Mouse (Mus musculus) midbrain, embryonic 15.5 days (tissue): Measurements from ENCODE around the gene Olfr412. TPM values are rescaled to one million over a fixed set of nuclear protein-coding genes. Genes with fewer than 3 reads are reported as not detected.

Experiments
- ATAC-seq: fragments of 200-750 bp; cut with Nextera tagmentation; replicated peaks from 2 replicates; pipeline ENCODE4 v1.8.0; 2017; ENCODE audit warnings: moderate TSS enrichment
- H3K27ac ChIP-seq: fragments of 300-500 bp; sonication (generic); 2 replicates; pipeline ENCODE4 v1.5.1; 2015; ENCODE audit warnings: mild to moderate bottlenecking, inconsistent platforms
- H3K27me3 ChIP-seq: fragments of 300-500 bp; sonication (generic); replicated peaks from 2 replicates; pipeline ENCODE4 v1.6.1; 2015; ENCODE audit warnings: inconsistent platforms
- H3K36me3 ChIP-seq: fragments of 300-500 bp; sonication (generic); replicated peaks from 2 replicates; pipeline ENCODE4 v1.6.1; 2015; ENCODE audit warnings: inconsistent platforms
- H3K4me1 ChIP-seq: fragments of 300-500 bp; sonication (generic); 2 replicates; pipeline ENCODE4 v1.6.1; 2015; ENCODE audit warnings: inconsistent platforms
- H3K4me2 ChIP-seq: fragments of 300-500 bp; sonication (generic); 2 replicates; pipeline ENCODE4 v1.6.1; 2015; ENCODE audit warnings: inconsistent platforms, mild to moderate bottlenecking, moderate library complexity
- H3K4me3 ChIP-seq: fragments of 300-500 bp; sonication (generic); 2 replicates; pipeline ENCODE4 v1.5.1; 2015; ENCODE audit warnings: mild to moderate bottlenecking, inconsistent platforms
- H3K9ac ChIP-seq: fragments of 300-500 bp; sonication (generic); 2 replicates; pipeline ENCODE4 v1.6.1; 2015; ENCODE audit warnings: mild to moderate bottlenecking, inconsistent platforms
- H3K9me3 ChIP-seq: fragments of 300-500 bp; sonication (generic); 2 replicates; pipeline ENCODE4 v1.6.1; 2016; ENCODE audit warnings: inconsistent platforms
- WGBS: fragments of 180-500 bp; shearing (Covaris S2); methylation state at CpG from one replicate; pipeline ENCODE4 v1.1.7; 2015; ENCODE audit warnings: mixed read lengths; 5-methylcytosine and 5-hydroxymethylcytosine counted together
- polyA plus RNA-seq: library from polyadenylated mRNA; unstranded; fragments of >200 nt; fragmentation: Nextera tagmentation; extraction: Ambion mirVana; gene quantifications from 2 replicates; pipeline ENCODE4 v1.2.1, GENCODE M21; 2015

The Olfr412 gene
- polyA plus RNA-seq, 1 experiment from 2014 or later = not detected

- no peak overlapping the region for H3K9ac ChIP-seq
- no peak overlapping the region for H3K27ac ChIP-seq
- H3K9me3 ChIP-seq = no peaks in the 10 kb centered on the region
- no peaks in the 10 kb centered on the region for H3K27me3 ChIP-seq
- ATAC-seq = peak; percentile 53; the same call in 1 of the 2 replicates
- no peaks in the 10 kb centered on the region for H3K4me1 ChIP-seq
- H3K36me3 ChIP-seq = no peaks in the 10 kb centered on the region; the same call in 1 of the 2 replicates
- H3K4me2 ChIP-seq = no peak overlapping the region
- no peak overlapping the region for H3K4me3 ChIP-seq
- WGBS = 63% methylated on average over 5 of the region's 5 CpGs
These were observed 31.6 kb downstream of the Olfr412 start for GRCm38 (mm10) chr11:74393489-74393888.

DNA sequence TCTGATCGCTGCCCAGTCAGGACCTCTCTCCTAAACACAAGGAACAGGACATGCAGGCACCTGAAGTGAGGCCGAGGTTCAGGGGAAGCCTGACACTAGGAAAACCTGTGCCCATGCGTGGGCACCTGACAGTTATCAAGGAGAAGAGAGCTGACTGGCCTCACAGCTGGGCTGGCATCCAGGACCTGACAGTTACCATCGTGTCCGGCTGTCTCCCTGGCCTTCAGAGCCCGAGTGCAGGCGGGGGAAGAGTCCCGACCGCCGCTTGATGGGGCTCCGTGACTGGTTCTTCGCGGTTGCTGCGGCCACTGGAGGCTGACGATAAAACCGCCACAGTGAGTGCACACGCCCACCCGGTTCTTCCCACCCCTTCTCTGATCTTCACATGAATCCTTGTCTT lies 33.7 kb downstream of the Olfr412 start:
- H3K4me3 ChIP-seq = no peak overlapping the region
- H3K9me3 ChIP-seq = no peaks in the 10 kb centered on the region
- no peaks in the 10 kb centered on the region for H3K27me3 ChIP-seq
- H3K9ac ChIP-seq = no peak overlapping the region
- no peak overlapping the region for H3K4me2 ChIP-seq
- no peaks in the 10 kb centered on the region; the same call in 1 of the 2 replicates for H3K36me3 ChIP-seq
- 89% methylated on average over 18 of the region's 18 CpGs for WGBS
- no peak for ATAC-seq
- no peak overlapping the region for H3K27ac ChIP-seq
- no peaks in the 10 kb centered on the region for H3K4me1 ChIP-seq

DNA sequence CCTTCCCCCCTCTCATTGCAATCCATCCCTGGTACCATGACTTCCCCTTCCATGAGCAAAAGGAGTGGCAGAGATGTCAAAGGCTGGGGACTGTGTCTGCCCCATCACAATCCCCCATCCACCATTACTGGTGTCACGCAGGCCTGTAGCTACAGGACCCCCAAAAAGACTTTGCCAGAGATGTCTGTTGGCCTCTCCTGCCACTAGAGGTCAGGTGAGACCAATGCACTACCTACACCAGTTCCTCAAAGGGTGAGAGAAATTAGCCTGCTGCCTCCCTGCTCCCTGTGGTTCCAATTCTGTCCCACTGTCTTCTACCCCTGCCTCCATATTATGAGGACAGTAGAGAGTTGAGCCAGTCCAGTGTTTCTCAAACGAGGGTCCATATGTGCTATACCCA lies 40.3 kb downstream of the Olfr412 start:
- Histone ChIP-seq H3K9ac (no peak overlapping the region), H3K4me2 (no peak overlapping the region), H3K27ac (no peak overlapping the region), H3K36me3 (no peaks in the 10 kb centered on the region), H3K27me3 (no peaks in the 10 kb centered on the region), H3K9me3 (no peaks in the 10 kb centered on the region), H3K4me3 (no peak overlapping the region), H3K4me1 (no peaks in the 10 kb centered on the region)
- 51% methylated on average over 2 of the region's 2 CpGs for WGBS
- no peak for ATAC-seq

DNA sequence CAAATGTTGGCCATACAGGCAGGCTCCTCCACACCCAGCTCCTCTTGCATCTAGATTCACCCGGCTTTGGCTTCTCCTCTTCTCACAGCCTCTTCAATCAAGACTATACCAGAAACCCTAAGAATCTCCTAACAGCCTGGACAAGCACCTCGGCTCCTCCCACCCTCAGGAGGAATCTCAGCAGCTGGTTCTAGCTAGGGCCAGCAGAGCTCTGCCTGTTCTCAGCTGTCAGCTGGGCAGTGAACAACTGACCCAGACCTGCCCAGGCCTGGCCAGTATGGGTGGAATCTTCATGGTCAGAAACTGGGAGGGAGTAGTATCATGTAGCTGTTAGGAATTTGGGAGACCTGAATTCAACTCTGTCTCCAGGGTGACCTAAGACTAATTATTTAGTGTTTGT lies 42.3 kb downstream of the Olfr412 start:
- Histone ChIP-seq H3K4me3 (no peak overlapping the region), H3K4me2 (no peak overlapping the region), H3K9me3 (no peaks in the 10 kb centered on the region), H3K27ac (no peak overlapping the region), H3K36me3 (no peaks in the 10 kb centered on the region), H3K9ac (no peak overlapping the region), H3K27me3 (no peaks in the 10 kb centered on the region), H3K4me1 (peaks cover 6% of the 10 kb centered on the region)
- no peak for ATAC-seq
- WGBS = 78% methylated on average over 2 of the region's 2 CpGs

DNA sequence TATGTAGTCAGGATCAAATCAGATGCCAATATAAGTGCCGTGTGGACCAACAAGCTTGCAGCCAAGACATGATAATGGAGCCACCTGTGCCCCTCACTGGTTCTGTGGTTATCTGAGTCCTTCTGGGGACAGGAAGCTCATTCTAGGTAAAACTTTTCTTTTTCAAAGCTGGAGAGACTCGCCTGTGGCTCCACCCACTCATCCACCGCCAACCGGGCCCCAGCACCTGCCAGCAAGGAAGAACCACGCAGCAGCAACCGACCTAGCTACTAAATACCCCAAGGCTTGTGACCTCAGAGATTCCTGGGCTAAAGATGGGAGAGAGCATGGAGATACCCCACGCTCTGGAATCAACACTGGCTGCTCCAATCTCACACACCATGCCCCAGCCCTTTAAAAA lies 43.3 kb downstream of the Olfr412 start:
- no peaks in the 10 kb centered on the region for H3K27me3 ChIP-seq
- no peak overlapping the region for H3K27ac ChIP-seq
- 80% methylated on average over 7 of the region's 7 CpGs for whole genome bisulfite sequencing
- H3K4me3 ChIP-seq = no peak overlapping the region
- H3K4me1 ChIP-seq = peaks cover 16% of the 10 kb centered on the region
- H3K36me3 ChIP-seq = no peaks in the 10 kb centered on the region
- no peaks in the 10 kb centered on the region for H3K9me3 ChIP-seq
- H3K4me2 ChIP-seq = no peak overlapping the region
- ATAC-seq = no peak
- H3K9ac ChIP-seq = no peak overlapping the region

DNA sequence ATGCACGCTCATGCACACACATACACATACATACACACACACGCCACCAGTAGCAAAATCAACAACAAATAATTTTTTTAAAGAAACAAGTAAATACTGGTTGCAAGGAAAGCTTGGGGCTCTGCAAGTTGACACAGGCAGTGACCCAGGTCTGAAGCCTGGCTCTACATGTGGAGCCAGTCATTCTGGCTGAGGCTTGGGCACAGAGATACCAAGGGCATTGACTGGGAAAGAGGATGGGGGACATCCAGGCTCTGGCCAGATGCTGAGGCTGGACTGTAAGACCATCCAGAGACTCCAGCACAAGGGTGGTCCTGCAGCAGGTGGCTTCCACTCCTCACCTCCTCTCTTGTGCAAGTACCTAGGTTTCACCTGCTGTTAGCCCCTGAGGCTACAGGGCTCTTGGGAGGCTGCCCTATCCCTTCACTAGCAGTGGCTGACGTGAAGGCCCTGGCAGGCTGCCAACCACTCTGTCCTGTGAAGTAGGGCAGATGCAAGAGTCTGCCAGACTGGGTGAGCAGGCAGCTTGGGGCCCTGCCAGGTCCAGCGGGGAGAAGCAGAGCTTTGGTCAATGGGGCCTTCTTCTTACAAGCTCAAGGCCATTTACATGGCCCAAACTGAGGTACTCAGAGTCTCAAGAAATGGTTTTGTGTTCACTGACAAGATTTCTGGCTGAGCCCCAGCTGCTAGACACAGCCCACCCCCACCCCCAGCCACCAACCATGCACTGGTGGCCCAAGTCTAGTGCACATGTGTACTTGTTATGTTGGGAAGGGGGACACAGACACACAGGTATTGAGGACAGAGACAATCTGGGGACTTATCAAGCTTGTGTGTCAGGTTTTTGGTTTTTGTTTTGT lies 46.9 kb downstream of the Olfr412 start:
- peak overlapping the region; percentile 71; the same call in 1 of the 2 replicates for H3K27ac ChIP-seq
- no peaks in the 10 kb centered on the region for H3K9me3 ChIP-seq
- no peak overlapping the region for H3K4me3 ChIP-seq
- WGBS = 62% methylated on average over 4 of the region's 4 CpGs
- no peak overlapping the region for H3K4me2 ChIP-seq
- H3K27me3 ChIP-seq = no peaks in the 10 kb centered on the region
- peak; percentile 80 for ATAC-seq
- H3K9ac ChIP-seq = no peak overlapping the region
- H3K36me3 ChIP-seq = no peaks in the 10 kb centered on the region
- peaks cover 16% of the 10 kb centered on the region for H3K4me1 ChIP-seq

DNA sequence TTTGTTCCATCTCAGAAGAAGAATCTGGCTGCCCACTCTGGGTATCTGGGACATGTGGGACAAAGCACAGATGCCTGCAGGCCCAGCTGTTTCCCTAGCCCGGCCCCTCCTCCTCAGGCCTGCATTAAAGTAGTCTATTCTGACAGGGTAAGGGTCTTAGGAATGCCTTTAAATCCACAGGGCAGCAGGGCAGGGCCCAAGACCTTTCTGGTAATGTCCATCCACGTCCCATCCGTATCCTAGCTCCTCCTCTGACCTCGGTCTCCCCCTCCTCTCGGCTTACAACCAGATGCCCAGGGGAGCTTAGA lies 47.5 kb downstream of the Olfr412 start:
- Histone ChIP-seq H3K9me3 (no peaks in the 10 kb centered on the region), H3K4me3 (no peak overlapping the region), H3K27me3 (no peaks in the 10 kb centered on the region), H3K36me3 (no peaks in the 10 kb centered on the region), H3K9ac (no peak overlapping the region), H3K27ac (peak overlapping the region; percentile 71), H3K4me1 (peaks cover 16% of the 10 kb centered on the region), H3K4me2 (no peak overlapping the region)
- WGBS = 52% methylated on average over 5 of the region's 5 CpGs
- peak; percentile 28; the same call in 1 of the 2 replicates for ATAC-seq

GRCm38 (mm10) chr11:74409757-74410174 lies 47.9 kb downstream of the Olfr412 start:
- ATAC-seq = peak; percentile 51
- peaks cover 16% of the 10 kb centered on the region for H3K4me1 ChIP-seq
- H3K27ac ChIP-seq = peak overlapping the region; percentile 71
- no peaks in the 10 kb centered on the region for H3K27me3 ChIP-seq
- H3K4me2 ChIP-seq = no peak overlapping the region
- no peak overlapping the region for H3K4me3 ChIP-seq
- H3K9ac ChIP-seq = no peak overlapping the region
- no peaks in the 10 kb centered on the region for H3K9me3 ChIP-seq
- H3K36me3 ChIP-seq = no peaks in the 10 kb centered on the region
- 56% methylated on average over 4 of the region's 4 CpGs for WGBS

GRCm38 (mm10) chr11:74411943-74412342 lies 50.1 kb downstream of the Olfr412 start:
- Histone ChIP-seq H3K9ac (no peak overlapping the region), H3K36me3 (no peaks in the 10 kb centered on the region), H3K27ac (no peak overlapping the region), H3K4me2 (no peak overlapping the region), H3K9me3 (no peaks in the 10 kb centered on the region), H3K27me3 (no peaks in the 10 kb centered on the region), H3K4me3 (no peak overlapping the region), H3K4me1 (peaks cover 19% of the 10 kb centered on the region)
- 64% methylated on average over 3 of the region's 3 CpGs for WGBS
- no peak for ATAC-seq

DNA sequence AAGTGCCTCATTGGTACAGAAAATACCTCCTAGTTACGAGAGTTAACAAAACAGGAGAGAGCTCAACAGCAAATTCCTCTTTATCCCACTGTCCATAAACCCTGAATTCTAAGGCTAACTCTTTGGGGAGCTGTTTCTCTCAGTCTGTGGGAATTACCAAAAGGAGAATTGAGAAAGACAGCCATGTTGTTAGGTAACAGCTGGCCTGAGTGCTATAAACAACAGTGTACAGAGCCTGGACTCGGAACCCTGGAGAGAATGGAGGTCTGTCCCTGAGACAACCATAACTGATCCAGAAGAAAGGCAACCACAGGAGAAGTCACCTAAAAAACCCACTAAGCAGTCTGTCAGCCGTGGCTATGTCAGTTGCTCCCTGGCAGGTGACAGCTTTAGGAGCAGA lies 50.6 kb downstream of the Olfr412 start:
- H3K9me3 ChIP-seq = no peaks in the 10 kb centered on the region
- WGBS = 78% methylated on average over 3 of the region's 3 CpGs
- H3K36me3 ChIP-seq = no peaks in the 10 kb centered on the region
- H3K4me1 ChIP-seq = peaks cover 19% of the 10 kb centered on the region
- ATAC-seq = no peak
- no peaks in the 10 kb centered on the region for H3K27me3 ChIP-seq
- no peak overlapping the region for H3K27ac ChIP-seq
- H3K4me3 ChIP-seq = no peak overlapping the region
- H3K4me2 ChIP-seq = no peak overlapping the region
- H3K9ac ChIP-seq = no peak overlapping the region

- peaks cover 19% of the 10 kb centered on the region for H3K4me1 ChIP-seq
- ATAC-seq = no peak
- H3K9me3 ChIP-seq = no peaks in the 10 kb centered on the region
- 82% methylated on average over 3 of the region's 3 CpGs for WGBS
- H3K4me3 ChIP-seq = no peak overlapping the region
- no peaks in the 10 kb centered on the region for H3K36me3 ChIP-seq
- no peaks in the 10 kb centered on the region for H3K27me3 ChIP-seq
- H3K27ac ChIP-seq = no peak overlapping the region
- H3K4me2 ChIP-seq = no peak overlapping the region
- H3K9ac ChIP-seq = no peak overlapping the region
These were observed 51.6 kb downstream of the Olfr412 start for GRCm38 (mm10) chr11:74413449-74413972.

- ATAC-seq = no peak
- Histone ChIP-seq H3K9me3 (no peaks in the 10 kb centered on the region), H3K4me1 (peaks cover 14% of the 10 kb centered on the region), H3K4me2 (no peak overlapping the region), H3K9ac (no peak overlapping the region), H3K36me3 (no peaks in the 10 kb centered on the region), H3K4me3 (no peak overlapping the region), H3K27ac (no peak overlapping the region), H3K27me3 (no peaks in the 10 kb centered on the region)
- 83% methylated on average over 9 of the region's 9 CpGs for WGBS
These were observed 52.2 kb downstream of the Olfr412 start for GRCm38 (mm10) chr11:74414112-74414511.

DNA sequence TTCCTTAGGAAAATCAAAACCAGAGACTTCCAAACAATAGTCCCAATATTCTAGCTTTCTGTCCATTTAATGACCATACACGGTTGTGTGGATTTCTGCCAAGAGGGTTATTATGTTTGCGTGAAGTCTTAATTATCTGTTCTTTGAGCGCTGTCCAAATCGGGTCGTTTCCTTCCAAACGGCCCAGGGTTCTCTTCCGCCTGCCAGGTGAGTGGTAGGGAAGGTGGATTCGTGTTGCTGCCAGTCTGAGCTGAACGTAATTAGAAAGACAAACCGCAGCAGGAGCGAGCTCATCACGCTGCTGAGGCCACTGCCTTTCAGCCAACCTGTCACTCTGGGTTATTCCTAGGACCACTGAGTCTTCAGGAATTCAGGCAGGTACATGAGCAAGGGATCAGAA lies 53.9 kb downstream of the Olfr412 start:
- no peak for ATAC-seq
- H3K9ac ChIP-seq = no peak overlapping the region
- H3K9me3 ChIP-seq = no peaks in the 10 kb centered on the region
- H3K36me3 ChIP-seq = no peaks in the 10 kb centered on the region
- H3K27ac ChIP-seq = no peak overlapping the region
- 61% methylated on average over 12 of the region's 12 CpGs for WGBS
- no peaks in the 10 kb centered on the region for H3K27me3 ChIP-seq
- H3K4me2 ChIP-seq = no peak overlapping the region
- H3K4me1 ChIP-seq = 0 out of 2 replicates have a peak, but pooled peaks cover 3% of the 10 kb centered on the region
- H3K4me3 ChIP-seq = no peak overlapping the region
